Mouse (Mus musculus) Muller cell, postnatal 12 days (primary cell): ENCODE measurements around the gene Cdh22.

Source experiments
- DNase-seq: peaks from one replicate; pipeline ENCODE4 v3.0.0-alpha.2; 2015; ENCODE audit errors: inconsistent ontology term

The Cdh22 gene

GRCm38 (mm10) chr2:165089470-165089869 lies 145.2 kb downstream of the Cdh22 start:
- no peak for DNase-seq

GRCm38 (mm10) chr2:165086634-165087033 lies 148.0 kb downstream of the Cdh22 start:
- DNase-seq = no peak

DNA sequence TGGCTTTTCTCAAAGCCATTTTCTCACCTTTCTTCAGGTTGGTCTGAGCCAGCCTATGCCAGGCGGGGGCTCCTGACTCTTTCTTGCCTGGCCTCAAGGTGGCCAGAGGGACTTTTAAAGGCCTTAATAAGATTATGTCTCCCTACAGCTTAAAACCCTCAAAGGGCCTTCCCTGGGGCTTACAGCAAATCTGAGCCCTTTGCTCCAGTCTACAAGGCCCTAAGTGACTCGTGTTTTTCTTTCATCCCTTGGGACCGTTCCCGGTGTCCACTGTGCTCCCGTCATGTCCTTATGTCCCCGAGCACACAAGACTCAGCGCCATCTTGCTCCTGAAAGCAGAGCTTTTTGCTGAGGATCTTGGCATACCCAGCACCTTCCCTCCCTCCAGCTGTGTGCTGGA lies 153.4 kb downstream of the Cdh22 start:
- DNase-seq = no peak

GRCm38 (mm10) chr2:165080657-165081056 lies 154.0 kb downstream of the Cdh22 start:
- no peak for DNase-seq

GRCm38 (mm10) chr2:165078605-165079004 lies 156.0 kb downstream of the Cdh22 start:
- peak; percentile 32 for DNase-seq

DNA sequence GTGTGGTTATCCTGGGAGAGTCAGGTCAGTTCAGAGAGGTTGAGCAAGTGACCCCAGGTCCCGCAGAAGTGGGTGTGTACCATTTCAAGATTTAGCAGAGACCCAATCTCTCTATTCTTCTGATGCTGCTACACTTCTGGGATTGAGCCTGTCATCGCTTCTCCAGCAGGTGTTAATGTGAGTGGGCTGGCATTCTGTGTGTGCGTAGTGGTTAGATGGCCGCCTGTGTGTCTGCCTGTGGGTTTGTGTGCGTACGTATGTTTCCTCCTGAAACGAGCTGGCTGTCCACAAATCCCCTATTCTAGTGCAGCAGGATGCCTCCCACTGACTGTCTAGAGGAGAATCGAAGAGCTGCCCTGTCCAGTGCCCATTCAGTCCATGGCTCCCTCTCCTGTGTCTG lies 156.6 kb downstream of the Cdh22 start:
- DNase-seq = no peak

- DNase-seq = peak; percentile 84
Measured at GRCm38 (mm10) chr2:165077055-165077454, 157.6 kb downstream of the Cdh22 start.

DNA sequence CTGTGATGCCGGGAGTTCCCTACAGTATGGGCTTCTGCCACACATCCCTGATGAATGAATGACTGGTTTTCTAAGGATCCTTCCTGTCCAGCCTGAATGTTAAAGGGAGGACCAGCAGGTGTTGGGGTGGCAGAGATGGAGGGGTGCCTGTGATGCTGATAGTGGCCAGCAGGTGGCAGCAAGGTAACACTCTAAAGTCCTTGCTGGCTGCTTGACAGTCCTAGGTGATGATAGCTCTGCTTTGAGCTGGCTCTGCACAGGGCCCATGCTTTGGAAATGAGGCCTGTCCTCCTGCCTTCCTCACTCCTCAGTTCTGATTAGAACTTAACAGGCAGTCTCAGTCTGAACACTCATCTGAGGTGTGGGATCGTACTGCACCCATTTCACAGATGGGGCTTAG lies 159.7 kb downstream of the Cdh22 start:
- DNase-seq = peak; percentile 68

DNA sequence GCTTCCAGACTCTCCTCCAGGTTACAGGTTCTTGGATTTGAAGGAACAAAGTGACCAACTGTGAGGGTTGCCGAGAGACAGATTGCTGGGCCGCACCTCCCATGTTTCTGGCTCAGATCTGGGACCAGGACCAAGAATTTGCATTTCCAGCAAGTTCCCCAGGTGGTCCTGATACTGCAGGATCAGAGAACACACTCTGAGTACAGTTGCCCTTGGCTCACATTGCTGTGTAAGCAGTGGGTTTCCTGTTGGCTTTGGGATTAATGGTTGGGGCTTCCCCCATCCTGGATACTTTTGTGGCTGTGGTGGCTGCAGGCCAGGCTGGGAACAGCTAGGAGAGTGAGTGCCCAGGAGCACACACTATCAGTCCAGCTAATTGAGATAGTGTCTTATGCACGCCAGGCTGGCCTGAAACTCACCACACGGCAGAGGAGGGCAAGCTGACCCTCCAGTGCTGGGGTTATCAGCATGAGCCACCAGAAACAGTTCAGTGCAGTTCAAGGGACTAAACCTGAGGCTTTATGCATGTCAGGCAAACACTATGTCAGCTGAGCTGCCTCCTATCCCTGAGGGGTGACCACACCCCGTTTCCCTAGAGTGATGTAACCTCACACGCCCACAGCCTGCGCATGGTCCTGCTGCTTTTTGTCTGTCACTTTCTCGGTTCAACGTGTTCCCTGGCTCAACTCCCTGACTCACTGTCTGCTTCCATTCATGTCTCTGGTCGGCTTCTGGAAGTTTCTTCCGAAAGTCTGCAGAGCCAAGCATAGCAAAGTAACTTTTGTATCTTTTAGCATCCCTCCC lies 160.4 kb downstream of the Cdh22 start:
- DNase-seq = peak; percentile 52

- DNase-seq = no peak
Measured at GRCm38 (mm10) chr2:165073381-165073781, 161.3 kb downstream of the Cdh22 start.

- DNase-seq = peak; percentile 55
Measured at GRCm38 (mm10) chr2:165070096-165070816, 164.4 kb downstream of the Cdh22 start.

GRCm38 (mm10) chr2:165068806-165069205 lies 165.8 kb downstream of the Cdh22 start:
- no peak for DNase-seq

DNA sequence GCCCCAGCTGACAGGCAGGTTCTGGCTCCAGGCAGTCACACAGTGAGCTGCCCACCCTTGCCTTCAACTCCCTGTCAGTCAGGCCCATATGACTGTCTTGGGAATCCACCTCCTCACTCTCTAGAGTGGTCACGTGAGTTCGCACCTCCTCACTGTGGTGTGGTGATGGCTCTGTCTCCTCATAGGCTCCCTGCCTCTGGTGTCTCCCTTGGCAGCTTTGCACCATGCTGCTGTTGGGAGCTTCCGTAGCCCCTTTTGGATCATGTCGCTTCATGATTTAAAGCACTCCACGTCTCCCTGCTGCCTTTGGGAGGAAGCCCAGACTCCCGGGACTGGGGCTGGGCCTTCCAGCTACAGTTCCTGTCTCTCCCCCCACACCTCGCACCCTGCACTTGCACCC lies 170.2 kb downstream of the Cdh22 start:
- DNase-seq = no peak

DNA sequence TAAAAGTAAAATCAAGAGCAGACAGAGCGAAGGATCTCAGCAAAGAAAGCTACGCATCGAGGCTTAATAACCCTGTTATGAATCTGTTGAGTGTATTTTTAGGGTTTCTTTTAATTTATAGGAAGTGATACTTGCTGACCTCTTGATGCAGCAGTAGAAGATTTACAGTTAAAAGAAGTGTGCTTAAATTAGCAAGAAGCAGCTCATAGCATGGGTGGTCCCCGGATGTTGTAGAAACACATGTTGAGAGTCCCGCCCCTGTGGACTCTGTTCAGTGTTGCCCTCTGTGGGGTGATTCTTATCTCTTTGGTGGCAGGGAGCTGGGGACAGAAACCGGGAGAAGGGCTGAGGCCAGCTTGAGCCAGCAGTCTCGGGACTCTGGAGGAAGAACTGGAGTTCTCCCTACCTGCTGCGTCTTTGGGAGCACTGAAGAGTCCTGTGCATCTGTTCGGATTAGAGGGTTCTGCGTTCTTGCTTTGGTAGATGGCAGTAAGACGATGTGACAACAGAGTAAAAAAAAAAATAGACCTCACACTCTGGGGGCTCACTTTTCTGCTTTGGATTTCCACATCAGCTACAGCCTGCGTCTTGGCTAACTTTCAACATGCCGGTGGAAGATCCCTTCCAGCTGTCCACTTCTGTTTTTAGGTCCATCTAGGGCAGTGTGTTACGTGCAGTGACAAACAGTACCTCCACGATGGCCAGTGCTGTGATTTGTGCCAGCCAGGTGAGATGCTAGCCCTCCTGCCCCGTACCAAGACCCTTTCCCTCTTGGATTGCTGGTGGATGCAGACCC lies 172.8 kb downstream of the Cdh22 start:
- DNase-seq = no peak
